Mouse (Mus musculus): ENCODE measurements around the gene Armh3. TPM values are rescaled to one million over a fixed set of nuclear protein-coding genes. Genes with fewer than 3 reads are reported as not detected.

Armh3 gene
- polyA plus RNA-seq, 1 experiment from 2014 or later, result 10.1 TPM

DNA sequence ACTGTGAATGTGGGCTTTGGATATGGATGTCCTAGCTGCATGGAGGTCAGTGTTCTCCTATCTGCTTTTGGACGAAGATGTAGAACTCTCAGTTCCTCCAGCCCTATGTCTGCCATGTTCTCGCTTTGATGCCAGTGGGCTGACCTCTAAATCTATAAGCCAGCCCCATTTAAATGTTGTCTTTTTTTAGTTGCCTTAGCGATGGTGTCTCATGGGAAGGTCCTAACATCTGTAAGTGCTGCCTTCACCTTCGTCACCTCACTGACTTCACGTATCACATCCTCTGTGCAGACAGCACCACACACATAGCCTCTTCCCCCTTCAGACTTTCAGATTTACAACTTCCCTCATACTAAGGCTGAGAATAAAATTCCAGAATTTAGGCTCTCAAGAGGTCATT is 97.5 kb downstream of the Armh3 start:
- Histone ChIP-seq H3K9me3 (ENCODE audit: control insufficient read depth) (no peaks in the 10 kb centered on the region), H3K27ac (ENCODE audit: low read depth, low read length) (no peak overlapping the region), H3K4me2 (replicated peaks; ENCODE audit: low read depth) (no peak overlapping the region), H3K27me3 (replicated peaks; ENCODE audit: control insufficient read depth, insufficient read depth, low read length) (no peaks in the 10 kb centered on the region), H3K4me1 (replicated peaks; ENCODE audit: control insufficient read depth, insufficient read depth, low read length) (no peaks in the 10 kb centered on the region), H3K4me3 (ENCODE audit: low read depth, low read length) (no peak overlapping the region), H3K9ac (ENCODE audit: low read depth, low read length) (no peak overlapping the region), H3K36me3 (ENCODE audit: control insufficient read depth, insufficient read depth) (peaks cover 6% of the 10 kb centered on the region)
- ATAC-seq, result no peak
- TF ChIP-seq CTCF (IDR thresholded peaks at IDR 0.05; ENCODE audit: low read depth), result no peak
- 91% methylated on average over 5 of the region's 5 CpGs for WGBS

DNA sequence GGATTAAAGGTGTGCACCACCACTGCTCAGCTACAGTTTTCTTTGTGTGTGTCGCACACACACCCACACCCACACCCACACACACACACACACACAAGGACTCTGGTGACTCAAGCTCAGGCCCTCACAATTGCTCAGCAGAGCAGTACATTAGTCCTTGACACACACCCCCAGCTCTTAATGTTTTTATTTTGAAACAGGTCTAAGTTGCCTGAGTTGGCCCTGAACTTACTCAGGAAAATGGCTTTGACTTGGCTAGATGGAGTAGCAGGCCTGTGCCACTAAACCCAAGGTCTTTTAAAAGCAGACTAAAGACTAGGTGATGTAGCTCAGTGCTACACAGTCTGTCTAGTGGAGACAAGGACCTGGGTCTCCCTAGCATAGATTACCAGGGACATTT is 102.6 kb downstream of the Armh3 start:
- Histone ChIP-seq H3K27ac (ENCODE audit: low read depth, low read length) (no peak overlapping the region), H3K4me2 (replicated peaks; ENCODE audit: low read depth) (no peak overlapping the region), H3K4me3 (ENCODE audit: low read depth, low read length) (no peak overlapping the region), H3K9ac (ENCODE audit: low read depth, low read length) (no peak overlapping the region), H3K4me1 (replicated peaks; ENCODE audit: control insufficient read depth, insufficient read depth, low read length) (no peaks in the 10 kb centered on the region), H3K27me3 (replicated peaks; ENCODE audit: control insufficient read depth, insufficient read depth, low read length) (no peaks in the 10 kb centered on the region), H3K9me3 (ENCODE audit: control insufficient read depth) (no peaks in the 10 kb centered on the region), H3K36me3 (ENCODE audit: control insufficient read depth, insufficient read depth) (peaks cover 19% of the 10 kb centered on the region)
- no peak for TF ChIP-seq CTCF (IDR thresholded peaks at IDR 0.05; ENCODE audit: low read depth)
- 84% methylated on average over 1 of the region's 1 CpGs for WGBS
- ATAC-seq, result no peak

DNA sequence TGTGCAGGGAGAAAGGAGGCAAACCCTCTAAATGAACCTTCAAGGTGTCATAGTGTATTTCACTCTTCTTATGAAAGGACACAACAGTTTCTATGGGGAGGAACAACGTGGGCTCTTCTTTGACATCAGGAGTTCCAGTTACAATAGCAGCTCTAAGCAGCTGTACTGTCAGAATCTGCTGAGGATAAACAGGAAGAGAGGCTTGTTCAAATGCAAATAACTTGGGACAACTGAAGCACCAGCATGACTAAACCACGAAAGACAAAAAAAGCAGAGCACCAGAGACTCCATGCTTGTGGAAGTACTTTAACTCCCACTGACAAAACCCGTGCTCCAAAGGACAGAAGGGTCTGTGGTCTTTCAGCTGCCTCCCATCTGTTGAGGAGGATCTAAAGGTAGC is 116.2 kb downstream of the Armh3 start:
- no peak overlapping the region for H3K27ac ChIP-seq (ENCODE audit: low read depth, low read length)
- no peak overlapping the region for H3K4me2 ChIP-seq (replicated peaks; ENCODE audit: low read depth)
- no peak for ATAC-seq
- H3K9ac ChIP-seq (ENCODE audit: low read depth, low read length), result no peak overlapping the region
- no peak for TF ChIP-seq CTCF (IDR thresholded peaks at IDR 0.05; ENCODE audit: low read depth)
- WGBS, result 52% methylated on average over 3 of the region's 3 CpGs
- H3K27me3 ChIP-seq (replicated peaks; ENCODE audit: control insufficient read depth, insufficient read depth, low read length), result no peaks in the 10 kb centered on the region
- H3K4me3 ChIP-seq (ENCODE audit: low read depth, low read length), result no peak overlapping the region
- H3K36me3 ChIP-seq (ENCODE audit: control insufficient read depth, insufficient read depth), result peaks cover 36% of the 10 kb centered on the region
- H3K4me1 ChIP-seq (replicated peaks; ENCODE audit: control insufficient read depth, insufficient read depth, low read length), result no peaks in the 10 kb centered on the region
- no peaks in the 10 kb centered on the region for H3K9me3 ChIP-seq (ENCODE audit: control insufficient read depth)

DNA sequence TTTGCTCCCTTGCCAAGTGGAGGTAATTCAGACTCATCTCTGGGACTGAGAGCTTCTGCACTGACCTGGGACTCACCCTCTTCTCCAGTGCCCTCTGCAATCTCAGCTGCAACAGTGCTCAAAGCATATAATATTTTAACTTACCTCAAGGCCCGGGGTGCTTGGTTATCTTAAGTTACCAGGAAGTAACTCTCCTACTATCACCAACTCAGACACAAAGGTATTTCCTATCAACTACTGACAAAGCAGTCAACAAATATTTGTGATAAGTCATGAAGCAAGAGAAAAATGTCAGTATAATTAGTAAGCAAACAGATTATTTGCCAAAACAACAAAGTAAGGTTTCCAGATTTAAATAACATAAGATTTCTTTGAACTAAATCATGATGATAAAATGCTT is 125.0 kb downstream of the Armh3 start:
- no peak for TF ChIP-seq CTCF (IDR thresholded peaks at IDR 0.05; ENCODE audit: low read depth)
- Histone ChIP-seq H3K4me1 (replicated peaks; ENCODE audit: control insufficient read depth, insufficient read depth, low read length) (no peaks in the 10 kb centered on the region), H3K4me3 (ENCODE audit: low read depth, low read length) (no peak overlapping the region), H3K9me3 (ENCODE audit: control insufficient read depth) (no peaks in the 10 kb centered on the region), H3K4me2 (replicated peaks; ENCODE audit: low read depth) (no peak overlapping the region), H3K27me3 (replicated peaks; ENCODE audit: control insufficient read depth, insufficient read depth, low read length) (no peaks in the 10 kb centered on the region), H3K36me3 (ENCODE audit: control insufficient read depth, insufficient read depth) (no peaks in the 10 kb centered on the region), H3K9ac (ENCODE audit: low read depth, low read length) (no peak overlapping the region), H3K27ac (ENCODE audit: low read depth, low read length) (no peak overlapping the region)
- ATAC-seq, result no peak
- 29% methylated on average over 1 of the region's 1 CpGs for WGBS

DNA sequence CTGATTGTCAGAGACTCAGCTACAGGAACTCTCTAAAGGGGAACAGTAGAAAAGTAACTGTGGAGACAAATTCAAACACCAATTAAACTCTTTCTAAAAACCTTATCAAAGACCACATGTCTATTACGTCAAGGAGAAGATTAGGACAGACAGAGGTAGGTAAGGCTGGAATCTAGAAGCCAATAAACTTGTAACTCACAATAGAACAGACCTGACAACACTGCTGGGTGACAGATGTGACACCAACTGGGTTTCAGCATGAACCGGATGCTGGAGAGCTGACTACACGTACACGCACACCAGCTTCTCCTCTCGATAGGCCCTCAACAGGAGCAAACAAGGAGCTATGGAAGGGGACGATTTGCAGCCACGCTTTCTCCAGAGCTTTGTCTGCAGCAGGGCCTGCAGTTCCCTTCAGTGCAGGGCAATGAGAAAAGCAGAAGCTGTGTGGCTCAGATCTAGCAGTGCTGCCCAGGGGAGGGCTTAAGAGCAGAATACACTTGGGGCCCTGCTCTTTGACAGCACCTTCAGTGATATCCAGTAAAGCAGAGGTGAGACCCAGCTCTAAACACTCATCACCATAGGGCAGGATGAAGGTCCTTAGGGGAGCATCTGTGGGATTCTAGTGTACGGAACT is 142.9 kb downstream of the Armh3 start:
- no peaks in the 10 kb centered on the region for H3K27me3 ChIP-seq (replicated peaks; ENCODE audit: control insufficient read depth, insufficient read depth, low read length)
- ATAC-seq, result no peak
- no peak overlapping the region for H3K4me3 ChIP-seq (ENCODE audit: low read depth, low read length)
- TF ChIP-seq CTCF (IDR thresholded peaks at IDR 0.05; ENCODE audit: low read depth), result no peak
- H3K4me2 ChIP-seq (replicated peaks; ENCODE audit: low read depth), result no peak overlapping the region
- H3K9me3 ChIP-seq (ENCODE audit: control insufficient read depth), result no peaks in the 10 kb centered on the region
- no peaks in the 10 kb centered on the region for H3K36me3 ChIP-seq (ENCODE audit: control insufficient read depth, insufficient read depth)
- H3K9ac ChIP-seq (ENCODE audit: low read depth, low read length), result no peak overlapping the region
- H3K27ac ChIP-seq (ENCODE audit: low read depth, low read length), result no peak overlapping the region
- WGBS, result 64% methylated on average over 8 of the region's 8 CpGs
- no peaks in the 10 kb centered on the region for H3K4me1 ChIP-seq (replicated peaks; ENCODE audit: control insufficient read depth, insufficient read depth, low read length)

DNA sequence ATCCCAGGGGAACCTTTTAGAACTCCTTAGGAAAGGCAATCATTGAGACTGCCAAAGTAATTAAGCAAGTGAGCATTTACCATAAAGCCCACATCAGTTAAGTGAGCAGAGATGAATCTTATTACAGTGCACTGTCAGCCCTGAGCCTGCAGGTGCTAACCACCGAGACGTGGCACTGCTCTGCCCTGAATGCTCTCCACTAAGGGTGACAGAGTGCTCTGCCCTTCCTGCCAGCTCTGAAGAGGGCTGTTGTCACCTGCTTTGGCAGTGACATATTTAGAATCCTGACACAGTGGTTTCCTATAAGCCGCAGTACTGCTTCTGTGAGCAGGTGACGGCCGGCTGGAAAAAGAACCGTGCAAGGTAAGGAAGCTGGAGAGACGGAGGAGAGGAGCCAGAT is 143.8 kb downstream of the Armh3 start:
- no peaks in the 10 kb centered on the region for H3K4me1 ChIP-seq (replicated peaks; ENCODE audit: control insufficient read depth, insufficient read depth, low read length)
- H3K4me3 ChIP-seq (ENCODE audit: low read depth, low read length), result no peak overlapping the region
- H3K9ac ChIP-seq (ENCODE audit: low read depth, low read length), result no peak overlapping the region
- no peaks in the 10 kb centered on the region for H3K9me3 ChIP-seq (ENCODE audit: control insufficient read depth)
- ATAC-seq, result no peak
- WGBS, result 79% methylated on average over 7 of the region's 7 CpGs
- H3K27me3 ChIP-seq (replicated peaks; ENCODE audit: control insufficient read depth, insufficient read depth, low read length), result no peaks in the 10 kb centered on the region
- no peak overlapping the region for H3K4me2 ChIP-seq (replicated peaks; ENCODE audit: low read depth)
- no peak for TF ChIP-seq CTCF (IDR thresholded peaks at IDR 0.05; ENCODE audit: low read depth)
- no peak overlapping the region for H3K27ac ChIP-seq (ENCODE audit: low read depth, low read length)
- no peaks in the 10 kb centered on the region for H3K36me3 ChIP-seq (ENCODE audit: control insufficient read depth, insufficient read depth)

DNA sequence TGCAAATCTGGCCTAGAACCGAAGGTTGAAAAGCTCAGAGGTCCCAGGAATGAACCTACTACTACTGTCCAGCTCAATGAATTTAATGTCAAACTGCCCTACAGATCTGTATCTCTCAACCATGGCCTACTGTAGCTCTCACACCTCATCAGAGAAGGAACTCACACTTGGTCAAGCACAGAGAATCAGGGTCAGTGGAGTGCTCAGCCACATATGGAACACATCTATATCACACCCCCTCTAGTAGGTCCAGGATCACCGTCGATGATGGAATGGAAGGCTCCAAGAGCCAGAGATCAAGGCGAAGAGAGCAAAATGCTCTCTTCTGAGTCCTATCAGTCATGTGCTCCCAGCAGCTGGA is 150.6 kb downstream of the Armh3 start:
- no peak overlapping the region for H3K4me2 ChIP-seq (replicated peaks; ENCODE audit: low read depth)
- H3K9me3 ChIP-seq (ENCODE audit: control insufficient read depth), result no peaks in the 10 kb centered on the region
- no peak for ATAC-seq
- TF ChIP-seq CTCF (IDR thresholded peaks at IDR 0.05; ENCODE audit: low read depth), result no peak
- H3K4me1 ChIP-seq (replicated peaks; ENCODE audit: control insufficient read depth, insufficient read depth, low read length), result no peaks in the 10 kb centered on the region
- H3K27me3 ChIP-seq (replicated peaks; ENCODE audit: control insufficient read depth, insufficient read depth, low read length), result no peaks in the 10 kb centered on the region
- no peak overlapping the region for H3K4me3 ChIP-seq (ENCODE audit: low read depth, low read length)
- H3K36me3 ChIP-seq (ENCODE audit: control insufficient read depth, insufficient read depth), result 0 out of 2 replicates have a peak, but pooled peaks cover 3% of the 10 kb centered on the region
- H3K9ac ChIP-seq (ENCODE audit: low read depth, low read length), result no peak overlapping the region
- H3K27ac ChIP-seq (ENCODE audit: low read depth, low read length), result no peak overlapping the region
- 77% methylated on average over 4 of the region's 4 CpGs for WGBS

Measured in intestine, postnatal 0 days (tissue).